Mouse (Mus musculus) liver, embryonic 13.5 days (tissue): ENCODE results near the gene Gcgr. TPM values are rescaled to one million over a fixed set of nuclear protein-coding genes. Genes with fewer than 3 reads are reported as not detected.

Experiments
- ATAC-seq: fragments of 200-750 bp; cut with Nextera tagmentation; 2 replicates; pipeline ENCODE4 v1.8.0; 2017; ENCODE audit warnings: low read depth, mild to moderate bottlenecking, moderate number of reproducible peaks, moderate library complexity
- DNase-seq: peaks from one replicate; pipeline ENCODE4 v3.0.0; 2022
- H3K27ac ChIP-seq: fragments of 300-500 bp; sonication (generic); 2 replicates; pipeline ENCODE4 v1.5.1; 2015; ENCODE audit warnings: moderate library complexity, mild to moderate bottlenecking, inconsistent platforms
- H3K27me3 ChIP-seq: fragments of 300-500 bp; sonication (generic); 2 replicates; pipeline ENCODE4 v1.6.1; 2015; ENCODE audit warnings: mild to moderate bottlenecking, inconsistent platforms
- H3K36me3 ChIP-seq: fragments of 300-500 bp; sonication (generic); 2 replicates; pipeline ENCODE4 v1.6.1; 2015; ENCODE audit warnings: mild to moderate bottlenecking, inconsistent platforms
- H3K4me1 ChIP-seq: fragments of 300-500 bp; sonication (generic); replicated peaks from 2 replicates; pipeline ENCODE4 v1.6.1; 2015; ENCODE audit warnings: inconsistent platforms
- H3K4me2 ChIP-seq: fragments of 300-500 bp; sonication (generic); 2 replicates; pipeline ENCODE4 v1.6.1; 2015; ENCODE audit warnings: inconsistent platforms, mild to moderate bottlenecking, moderate library complexity
- H3K4me3 ChIP-seq: fragments of 300-500 bp; sonication (generic); replicated peaks from 2 replicates; pipeline ENCODE4 v1.5.1; 2015; ENCODE audit warnings: mild to moderate bottlenecking, inconsistent platforms
- H3K9ac ChIP-seq: fragments of 300-500 bp; sonication (generic); 2 replicates; pipeline ENCODE4 v1.6.1; 2015; ENCODE audit warnings: mild to moderate bottlenecking, inconsistent platforms
- H3K9me3 ChIP-seq: fragments of 300-500 bp; sonication (generic); replicated peaks from 2 replicates; pipeline ENCODE4 v1.6.1; 2016; ENCODE audit warnings: inconsistent platforms
- WGBS: fragments of 180-500 bp; shearing (Covaris S2); methylation state at CpG from one replicate; pipeline ENCODE4 v1.1.7; 2015; ENCODE audit not compliant: insufficient replicate concordance; 5-methylcytosine and 5-hydroxymethylcytosine counted together
- polyA plus RNA-seq: library from polyadenylated mRNA; unstranded; fragments of >200 nt; fragmentation: Nextera tagmentation; extraction: Ambion mirVana; gene quantifications from 2 replicates; pipeline ENCODE4 v1.2.1, GENCODE M21; 2015

Gene Gcgr
- polyA plus RNA-seq, 1 experiment from 2014 or later: 10.0 TPM

GRCm38 (mm10) chr11:120520498-120520897 is 10.0 kb upstream of the Gcgr start:
- peak overlapping the region; percentile 3; the same call in 1 of the 2 replicates for H3K4me2 ChIP-seq
- H3K4me1 ChIP-seq: peaks cover 53% of the 10 kb centered on the region
- H3K27ac ChIP-seq: peak overlapping the region; percentile 86
- H3K9me3 ChIP-seq: no peaks in the 10 kb centered on the region
- DNase-seq (no peak), ATAC-seq (peak; percentile 25)
- H3K27me3 ChIP-seq: no peaks in the 10 kb centered on the region
- H3K4me3 ChIP-seq: no peak overlapping the region
- H3K9ac ChIP-seq: 0 out of 2 replicates have a peak overlapping the region, but pooled peaks have one; percentile 10
- WGBS: 67% methylated on average over 9 of the region's 9 CpGs
- H3K36me3 ChIP-seq: no peaks in the 10 kb centered on the region

GRCm38 (mm10) chr11:120520967-120521540 is 9.4 kb upstream of the Gcgr start:
- DNase-seq (peak; percentile 45), ATAC-seq (peak; percentile 93)
- H3K4me2 ChIP-seq: peak overlapping the region; percentile 12; the same call in 1 of the 2 replicates
- no peaks in the 10 kb centered on the region for H3K36me3 ChIP-seq
- H3K4me3 ChIP-seq: no peak overlapping the region
- peaks cover 49% of the 10 kb centered on the region for H3K4me1 ChIP-seq
- no peaks in the 10 kb centered on the region for H3K27me3 ChIP-seq
- H3K9me3 ChIP-seq: no peaks in the 10 kb centered on the region
- H3K27ac ChIP-seq: peak overlapping the region; percentile 86
- 43% methylated on average over 5 of the region's 5 CpGs for WGBS
- H3K9ac ChIP-seq: peak overlapping the region; percentile 24; the same call in 1 of the 2 replicates

DNA sequence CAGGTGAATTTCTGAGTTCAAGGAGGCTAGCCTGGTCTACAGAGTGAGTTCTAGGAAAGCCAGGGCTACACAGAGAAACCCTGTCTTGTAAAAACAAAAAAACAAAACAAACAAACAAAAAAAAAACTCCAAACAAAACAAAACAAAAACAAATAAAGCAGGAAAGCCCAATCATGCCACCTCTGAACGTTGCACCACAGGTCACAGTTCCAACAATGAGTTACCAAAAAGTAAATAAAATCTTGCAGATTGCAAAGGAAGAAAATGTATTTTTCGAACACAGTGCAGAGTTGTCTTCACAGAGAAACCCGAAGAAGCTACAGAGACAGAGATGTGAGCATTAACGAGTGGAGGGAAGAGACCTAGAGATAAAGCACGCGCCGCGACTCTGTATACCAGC is 7.9 kb upstream of the Gcgr start:
- Histone ChIP-seq H3K27ac (no peak overlapping the region), H3K4me1 (peaks cover 51% of the 10 kb centered on the region), H3K36me3 (no peaks in the 10 kb centered on the region), H3K9ac (no peak overlapping the region), H3K9me3 (no peaks in the 10 kb centered on the region), H3K4me2 (no peak overlapping the region), H3K4me3 (no peak overlapping the region), H3K27me3 (peaks cover under 1% of the 10 kb centered on the region; the same call in 1 of the 2 replicates)
- 68% methylated on average over 8 of the region's 8 CpGs for WGBS
- no peak for ATAC-seq
- DNase-seq: no peak

DNA sequence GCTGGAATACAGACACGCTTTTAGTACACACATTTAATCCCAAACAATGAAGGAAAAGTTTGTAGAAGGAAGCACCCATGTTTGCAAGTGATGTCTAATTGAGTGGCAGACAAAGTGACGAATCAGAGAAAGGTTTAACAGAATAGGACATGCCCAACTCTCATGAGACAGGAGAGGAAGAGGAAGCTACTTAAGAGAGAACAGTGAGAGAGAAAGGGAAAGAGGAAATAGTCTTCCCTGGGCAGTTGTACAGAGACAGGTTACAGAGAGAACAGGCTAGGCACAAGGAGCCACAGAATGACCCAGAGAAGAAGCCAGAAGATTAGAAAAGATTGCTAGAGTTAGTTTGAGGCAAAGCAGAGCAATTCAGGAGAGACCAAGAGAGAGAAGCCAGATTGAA is 4.5 kb upstream of the Gcgr start:
- Histone ChIP-seq H3K9ac (no peak overlapping the region), H3K27ac (no peak overlapping the region), H3K4me1 (peaks cover 39% of the 10 kb centered on the region), H3K9me3 (no peaks in the 10 kb centered on the region), H3K4me2 (no peak overlapping the region), H3K4me3 (no peak overlapping the region), H3K36me3 (no peaks in the 10 kb centered on the region), H3K27me3 (peaks cover 34% of the 10 kb centered on the region)
- DNase-seq (no peak), ATAC-seq (no peak)
- 62% methylated on average over 2 of the region's 2 CpGs for WGBS

GRCm38 (mm10) chr11:120527690-120528354 is 2.7 kb upstream of the Gcgr start:
- DNase-seq (no peak), ATAC-seq (peak; percentile 32; the same call in 1 of the 2 replicates)
- H3K4me1 ChIP-seq: peaks cover 32% of the 10 kb centered on the region
- no peak overlapping the region for H3K4me3 ChIP-seq
- peaks cover 53% of the 10 kb centered on the region for H3K27me3 ChIP-seq
- WGBS: 49% methylated on average over 9 of the region's 9 CpGs
- H3K4me2 ChIP-seq: peak overlapping the region; percentile 25; the same call in 1 of the 2 replicates
- no peak overlapping the region for H3K27ac ChIP-seq
- H3K36me3 ChIP-seq: no peaks in the 10 kb centered on the region
- no peaks in the 10 kb centered on the region for H3K9me3 ChIP-seq
- H3K9ac ChIP-seq: no peak overlapping the region

DNA sequence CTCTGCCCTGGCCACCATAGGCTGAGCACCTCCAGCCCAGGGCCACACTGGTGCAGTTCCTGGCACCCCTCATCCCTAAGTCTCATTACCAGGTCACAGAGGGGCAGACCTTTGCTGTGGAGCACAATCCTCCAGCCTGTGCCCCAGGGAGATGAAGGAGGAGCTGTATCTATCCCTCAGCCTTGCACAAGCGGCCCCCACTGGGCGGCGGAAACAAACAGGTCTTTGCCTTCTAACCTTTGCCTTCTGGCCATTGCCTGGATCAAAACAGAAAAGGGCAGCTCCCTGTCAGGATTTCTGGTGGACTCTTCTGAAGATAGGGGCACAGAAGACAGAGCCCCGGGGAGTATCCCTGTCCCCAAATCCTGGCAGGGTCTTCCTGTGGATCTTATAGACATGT is 1.6 kb upstream of the Gcgr start:
- H3K4me3 ChIP-seq: no peak overlapping the region
- peak overlapping the region; percentile 29 for H3K27ac ChIP-seq
- WGBS: 62% methylated on average over 4 of the region's 4 CpGs
- H3K4me1 ChIP-seq: peaks cover 31% of the 10 kb centered on the region
- no peak overlapping the region for H3K4me2 ChIP-seq
- peaks cover 63% of the 10 kb centered on the region for H3K27me3 ChIP-seq
- H3K36me3 ChIP-seq: no peaks in the 10 kb centered on the region
- DNase-seq (no peak), ATAC-seq (peak; percentile 46)
- H3K9me3 ChIP-seq: no peaks in the 10 kb centered on the region
- no peak overlapping the region for H3K9ac ChIP-seq

DNA sequence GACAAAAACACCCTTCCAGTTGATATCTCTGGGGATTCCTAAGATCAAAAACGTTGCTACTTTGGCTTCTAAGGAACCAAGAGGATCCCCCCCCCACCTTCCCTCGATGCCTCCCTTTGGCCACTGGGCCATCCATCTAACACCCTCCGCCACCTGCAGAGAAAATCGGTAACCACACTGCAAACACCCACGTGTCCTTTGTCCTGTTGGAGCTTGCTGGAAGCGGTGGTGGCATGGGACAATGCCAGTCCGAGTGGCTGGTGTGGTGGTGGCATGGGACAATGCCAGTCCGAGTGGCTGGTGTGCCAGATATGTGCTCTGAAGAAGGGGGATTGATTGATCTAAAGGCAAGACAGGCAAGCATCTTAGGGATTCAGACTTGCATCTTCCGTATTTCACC is 1.1 kb downstream of the Gcgr start:
- no peak overlapping the region; the same call in 1 of the 2 replicates for H3K27ac ChIP-seq
- DNase-seq (no peak), ATAC-seq (no peak)
- 30% methylated on average over 9 of the region's 9 CpGs for WGBS
- H3K36me3 ChIP-seq: no peaks in the 10 kb centered on the region
- peak overlapping the region; percentile 65 for H3K9ac ChIP-seq
- peak overlapping the region; percentile 61 for H3K4me2 ChIP-seq
- H3K4me1 ChIP-seq: peaks cover 31% of the 10 kb centered on the region
- no peaks in the 10 kb centered on the region for H3K9me3 ChIP-seq
- H3K27me3 ChIP-seq: peaks cover 79% of the 10 kb centered on the region
- peak overlapping the region; percentile 54 for H3K4me3 ChIP-seq

DNA sequence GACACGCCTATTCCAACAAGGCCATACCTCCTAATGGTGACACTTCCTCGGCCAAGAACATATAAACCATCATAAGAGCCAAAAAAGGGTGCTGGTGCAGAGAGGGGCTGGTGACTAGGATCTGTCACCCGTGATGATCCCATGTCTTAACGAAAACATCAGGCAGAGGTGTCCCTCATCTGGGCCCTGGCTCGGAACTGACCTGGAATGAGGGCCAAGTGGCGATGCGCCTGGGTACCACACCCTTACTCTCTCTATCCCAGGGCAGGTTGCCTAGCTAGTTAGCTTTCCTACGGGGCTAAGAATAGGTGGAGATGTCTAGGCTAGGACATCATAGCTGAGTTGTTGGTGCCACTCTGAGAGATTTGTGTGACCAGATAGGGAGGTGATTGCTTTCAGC is 3.6 kb downstream of the Gcgr start:
- Histone ChIP-seq H3K27me3 (peaks cover 66% of the 10 kb centered on the region), H3K36me3 (no peaks in the 10 kb centered on the region), H3K4me3 (no peak overlapping the region), H3K4me1 (peaks cover 22% of the 10 kb centered on the region), H3K4me2 (no peak overlapping the region), H3K27ac (no peak overlapping the region), H3K9me3 (no peaks in the 10 kb centered on the region), H3K9ac (no peak overlapping the region)
- no peak for ATAC-seq
- DNase-seq: no peak
- 65% methylated on average over 8 of the region's 8 CpGs for WGBS

- H3K4me1 ChIP-seq: peaks cover 32% of the 10 kb centered on the region
- WGBS: 66% methylated on average over 3 of the region's 3 CpGs
- no peak overlapping the region for H3K4me2 ChIP-seq
- H3K36me3 ChIP-seq: no peaks in the 10 kb centered on the region
- no peak for DNase-seq
- H3K9me3 ChIP-seq: no peaks in the 10 kb centered on the region
- no peak overlapping the region for H3K4me3 ChIP-seq
- H3K27ac ChIP-seq: no peak overlapping the region
- ATAC-seq: no peak
- H3K9ac ChIP-seq: no peak overlapping the region
- peaks cover 56% of the 10 kb centered on the region for H3K27me3 ChIP-seq
Measured at GRCm38 (mm10) chr11:120535145-120535544, 4.6 kb downstream of the Gcgr start.

DNA sequence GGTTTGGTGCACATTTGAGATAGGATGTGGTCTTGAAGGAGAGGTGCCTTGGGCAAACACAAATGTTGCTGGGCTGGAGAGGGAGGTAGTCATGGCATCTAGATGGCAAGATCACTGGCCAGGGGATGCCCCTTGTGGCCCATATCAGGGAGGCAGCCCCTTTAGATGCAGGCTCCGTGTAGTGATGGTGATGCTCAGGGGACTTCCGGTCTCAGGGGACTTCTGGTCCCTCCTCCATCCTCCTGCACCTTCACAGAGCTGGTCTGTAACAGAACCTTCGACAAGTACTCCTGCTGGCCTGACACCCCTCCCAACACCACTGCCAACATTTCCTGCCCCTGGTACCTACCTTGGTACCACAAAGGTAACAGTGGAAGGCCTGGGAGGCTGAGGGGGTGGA is 5.3 kb downstream of the Gcgr start:
- H3K9ac ChIP-seq: no peak overlapping the region
- WGBS: 53% methylated on average over 3 of the region's 3 CpGs
- no peak overlapping the region for H3K4me3 ChIP-seq
- H3K36me3 ChIP-seq: no peaks in the 10 kb centered on the region
- no peaks in the 10 kb centered on the region for H3K9me3 ChIP-seq
- DNase-seq (no peak), ATAC-seq (no peak)
- no peak overlapping the region for H3K4me2 ChIP-seq
- H3K27ac ChIP-seq: no peak overlapping the region
- peaks cover 49% of the 10 kb centered on the region for H3K27me3 ChIP-seq
- peaks cover 30% of the 10 kb centered on the region for H3K4me1 ChIP-seq

GRCm38 (mm10) chr11:120538485-120538884 is 8.0 kb downstream of the Gcgr start:
- no peak overlapping the region for H3K27ac ChIP-seq

DNA sequence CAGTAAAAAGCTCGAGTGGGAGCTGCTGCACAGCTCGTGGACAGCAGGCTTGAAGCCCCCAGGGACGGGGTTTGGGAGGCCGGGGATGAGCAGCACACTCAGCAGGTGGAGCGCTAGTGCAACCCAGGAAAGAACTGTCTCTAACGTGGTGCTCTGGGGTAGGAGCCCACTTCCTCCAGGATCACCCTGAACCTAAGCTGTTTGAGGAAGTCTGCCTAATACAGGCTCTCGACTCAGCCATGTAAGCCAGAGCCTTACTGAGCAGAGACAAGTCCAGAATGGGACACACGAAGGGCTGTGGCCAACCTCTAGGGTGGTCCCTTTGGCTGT is 8.4 kb downstream of the Gcgr start:
- WGBS: 34% methylated on average over 8 of the region's 8 CpGs
- no peak overlapping the region for H3K4me2 ChIP-seq
- peaks cover 18% of the 10 kb centered on the region for H3K27me3 ChIP-seq
- H3K27ac ChIP-seq: no peak overlapping the region; the same call in 1 of the 2 replicates
- no peak overlapping the region for H3K4me3 ChIP-seq
- H3K36me3 ChIP-seq: peaks cover 17% of the 10 kb centered on the region; the same call in 1 of the 2 replicates
- DNase-seq: no peak
- H3K4me1 ChIP-seq: peaks cover 23% of the 10 kb centered on the region
- H3K9ac ChIP-seq: no peak overlapping the region
- no peak for ATAC-seq
- no peaks in the 10 kb centered on the region for H3K9me3 ChIP-seq

More at GRCm38 (mm10) chr11:120538485-120538884, 8.0 kb downstream of the Gcgr start:
- peaks cover 22% of the 10 kb centered on the region for H3K27me3 ChIP-seq
- H3K4me1 ChIP-seq: peaks cover 23% of the 10 kb centered on the region
- no peak overlapping the region for H3K4me3 ChIP-seq
- 71% methylated on average over 3 of the region's 3 CpGs for WGBS
- H3K9ac ChIP-seq: no peak overlapping the region
- H3K4me2 ChIP-seq: no peak overlapping the region
- no peaks in the 10 kb centered on the region for H3K9me3 ChIP-seq
- ATAC-seq (no peak), DNase-seq (no peak)
- H3K36me3 ChIP-seq: peaks cover 13% of the 10 kb centered on the region; the same call in 1 of the 2 replicates
